Mouse (Mus musculus) liver, postnatal 0 days (tissue): ENCODE data around the gene 4632433K11Rik. TPM values are rescaled to one million over a fixed set of nuclear protein-coding genes. Genes with fewer than 3 reads are reported as not detected.

Experiments used
- ATAC-seq: fragments of 200-750 bp; cut with Nextera tagmentation; 2 replicates; pipeline ENCODE4 v1.8.0; 2017; ENCODE audit warnings: mild to moderate bottlenecking, moderate library complexity
- DNase-seq: peaks from one replicate; pipeline ENCODE4 v3.0.0-alpha.2; 2016
- H3K27ac ChIP-seq: fragments of 300-500 bp; sonication (generic); 2 replicates; pipeline ENCODE4 v1.5.1; 2014; ENCODE audit warnings: antibody characterized with exemption, moderate library complexity, mild to moderate bottlenecking, low read depth
- H3K27me3 ChIP-seq: fragments of 300-500 bp; sonication (generic); 2 replicates; pipeline ENCODE4 v1.6.1; 2014; ENCODE audit warnings: low read length, control low read depth, mixed read lengths; ENCODE audit not compliant: insufficient read depth
- H3K36me3 ChIP-seq: fragments of 300-500 bp; sonication (generic); replicated peaks from 2 replicates; pipeline ENCODE4 v1.6.1; 2014; ENCODE audit warnings: mild to moderate bottlenecking, control low read depth, low read length, moderate library complexity, mixed read lengths; ENCODE audit not compliant: insufficient read depth
- H3K4me1 ChIP-seq: fragments of 300-500 bp; sonication (generic); 2 replicates; pipeline ENCODE4 v1.6.1; 2014; ENCODE audit warnings: antibody characterized with exemption, mild to moderate bottlenecking, control low read depth; ENCODE audit not compliant: insufficient read depth
- H3K4me2 ChIP-seq: fragments of 300-500 bp; sonication (generic); 2 replicates; pipeline ENCODE4 v1.6.1; 2014; ENCODE audit warnings: low read depth, mild to moderate bottlenecking, low read length, moderate library complexity, mixed read lengths
- H3K4me3 ChIP-seq: fragments of 300-500 bp; sonication (generic); 2 replicates; pipeline ENCODE4 v1.5.1; 2014; ENCODE audit warnings: low read depth, low read length
- H3K9ac ChIP-seq: fragments of 300-500 bp; sonication (generic); replicated peaks from 2 replicates; pipeline ENCODE4 v1.6.1; 2014; ENCODE audit warnings: mild to moderate bottlenecking, moderate library complexity
- H3K9me3 ChIP-seq: fragments of 300-500 bp; sonication (generic); 2 replicates; pipeline ENCODE4 v1.6.1; 2016; ENCODE audit warnings: mild to moderate bottlenecking, control low read depth, low read length, mixed read lengths
- CTCF ChIP-seq: sonication (generic); IDR thresholded peaks from 2 replicates; pipeline ENCODE4 v1.5.1; 2016; ENCODE audit warnings: antibody characterized with exemption, low read depth
- EP300 ChIP-seq: IDR thresholded peaks from 2 replicates; pipeline ENCODE4 v1.6.1; 2016; ENCODE audit warnings: antibody characterized with exemption, low read depth, mild to moderate bottlenecking
- WGBS: fragments of 180-500 bp; shearing (Covaris S2); extraction: QIAGEN DNeasy Blood & Tissue Kit; methylation state at CpG from one replicate; pipeline ENCODE4 v1.1.7; 2014; ENCODE audit not compliant: insufficient replicate concordance; 5-methylcytosine and 5-hydroxymethylcytosine counted together
- polyA plus RNA-seq: library from polyadenylated mRNA; unstranded; fragments of >200 nt; fragmentation: Nextera tagmentation; extraction: Ambion mirVana; gene quantifications from 2 replicates; pipeline ENCODE4 v1.2.1, GENCODE M21; 2015

4632433K11Rik gene
- polyA plus RNA-seq, 1 experiment from 2014 or later, result not detected

- DNase-seq (no peak), ATAC-seq (no peak)
- Histone ChIP-seq H3K27me3 (peaks cover 74% of the 10 kb centered on the region), H3K4me1 (peaks cover 25% of the 10 kb centered on the region), H3K9ac (0 out of 2 replicates have a peak overlapping the region, but pooled peaks have one; percentile 13), H3K4me3 (peak overlapping the region; percentile 21), H3K36me3 (no peaks in the 10 kb centered on the region), H3K9me3 (no peaks in the 10 kb centered on the region), H3K4me2 (peak overlapping the region; percentile 81), H3K27ac (no peak overlapping the region)
- no peak for TF ChIP-seq EP300
- TF ChIP-seq CTCF, result no peak
- 4% methylated on average over 38 of the region's 45 CpGs for WGBS
Measured at GRCm38 (mm10) chr7:5052931-5053343, 19.0 kb downstream of the 4632433K11Rik start.

DNA sequence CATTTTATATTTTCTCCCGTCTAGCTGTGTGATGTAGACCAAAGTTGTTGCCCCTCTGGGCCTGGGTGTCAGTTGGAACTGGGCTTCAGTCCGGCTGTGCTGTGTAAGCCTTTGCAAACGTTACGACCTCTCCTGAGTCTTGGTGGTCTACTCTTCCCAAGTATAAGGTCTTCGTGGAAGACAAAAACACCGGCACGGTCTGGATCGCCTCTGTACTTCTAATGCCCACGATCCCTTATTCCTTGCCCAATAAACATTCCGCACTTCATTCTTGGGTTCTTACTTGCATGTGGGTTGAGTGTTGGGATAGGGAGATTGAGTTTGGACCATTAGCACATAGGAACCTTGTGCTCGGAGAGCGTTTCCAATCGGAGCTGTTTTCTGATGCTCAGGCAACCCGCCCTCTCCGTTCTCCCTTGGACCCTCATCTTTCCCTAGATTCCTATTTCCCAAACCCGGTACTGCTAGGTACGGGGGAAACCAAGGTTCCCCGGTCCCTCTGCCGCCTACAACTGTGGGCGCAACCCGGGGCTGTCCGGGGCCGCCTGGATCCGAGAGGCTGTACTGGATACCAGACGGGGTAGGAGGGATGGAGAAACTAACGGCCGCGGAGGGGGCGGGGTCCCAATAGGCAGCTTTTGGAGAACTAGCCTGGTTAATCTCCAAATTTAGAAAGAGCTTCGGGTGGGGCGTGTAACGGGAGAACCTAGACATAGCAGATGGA is 19.7 kb downstream of the 4632433K11Rik start:
- H3K27me3 ChIP-seq, result peaks cover 74% of the 10 kb centered on the region
- no peak overlapping the region for H3K9ac ChIP-seq
- no peaks in the 10 kb centered on the region for H3K36me3 ChIP-seq
- DNase-seq (no peak), ATAC-seq (no peak)
- TF ChIP-seq EP300, result no peak
- TF ChIP-seq CTCF, result no peak
- peak overlapping the region; percentile 17; the same call in 1 of the 2 replicates for H3K4me3 ChIP-seq
- peak overlapping the region; percentile 81 for H3K4me2 ChIP-seq
- no peaks in the 10 kb centered on the region for H3K9me3 ChIP-seq
- WGBS, result 12% methylated on average over 32 of the region's 32 CpGs
- H3K4me1 ChIP-seq, result peaks cover 25% of the 10 kb centered on the region
- no peak overlapping the region for H3K27ac ChIP-seq

GRCm38 (mm10) chr7:5056651-5057263 is 22.8 kb downstream of the 4632433K11Rik start:
- DNase-seq, result no peak
- WGBS, result 5% methylated on average over 48 of the region's 55 CpGs

DNA sequence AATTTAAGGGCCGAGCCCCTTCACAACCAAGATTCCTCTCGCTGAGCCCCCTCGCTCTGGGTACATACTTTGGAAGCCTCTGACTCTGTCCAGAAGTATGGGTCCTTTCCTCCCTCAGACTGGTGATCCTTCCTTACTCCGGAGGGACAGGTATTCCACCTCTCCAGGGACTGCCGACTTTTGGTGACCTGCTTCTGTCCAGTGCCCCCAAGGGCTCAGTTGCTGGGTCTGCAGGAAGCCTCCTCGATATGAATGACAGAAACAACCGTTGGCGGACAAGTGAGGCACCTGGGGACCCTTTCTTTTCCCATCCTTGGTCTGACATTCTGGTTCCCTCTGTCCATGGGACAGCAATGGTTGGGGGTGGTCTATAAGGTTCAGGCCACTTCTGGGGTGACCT is 23.5 kb downstream of the 4632433K11Rik start:
- H3K4me2 ChIP-seq, result no peak overlapping the region
- H3K4me1 ChIP-seq, result peaks cover 23% of the 10 kb centered on the region
- no peak overlapping the region for H3K27ac ChIP-seq
- TF ChIP-seq CTCF, result no peak
- TF ChIP-seq EP300, result no peak
- no peak for DNase-seq
- H3K4me3 ChIP-seq, result no peak overlapping the region
- H3K9me3 ChIP-seq, result no peaks in the 10 kb centered on the region
- ATAC-seq, result no peak
- no peaks in the 10 kb centered on the region for H3K36me3 ChIP-seq
- no peak overlapping the region for H3K9ac ChIP-seq
- 37% methylated on average over 8 of the region's 8 CpGs for WGBS
- H3K27me3 ChIP-seq, result peaks cover 54% of the 10 kb centered on the region

More at GRCm38 (mm10) chr7:5056651-5057263, 22.8 kb downstream of the 4632433K11Rik start:
- Histone ChIP-seq H3K27ac (no peak overlapping the region), H3K27me3 (peaks cover 60% of the 10 kb centered on the region), H3K9ac (no peak overlapping the region), H3K4me3 (no peak overlapping the region; the same call in 1 of the 2 replicates), H3K9me3 (no peaks in the 10 kb centered on the region), H3K4me2 (peak overlapping the region; percentile 27; the same call in 1 of the 2 replicates), H3K36me3 (no peaks in the 10 kb centered on the region), H3K4me1 (peaks cover 25% of the 10 kb centered on the region)
- ATAC-seq, result no peak
- no peak for TF ChIP-seq EP300
- no peak for TF ChIP-seq CTCF

DNA sequence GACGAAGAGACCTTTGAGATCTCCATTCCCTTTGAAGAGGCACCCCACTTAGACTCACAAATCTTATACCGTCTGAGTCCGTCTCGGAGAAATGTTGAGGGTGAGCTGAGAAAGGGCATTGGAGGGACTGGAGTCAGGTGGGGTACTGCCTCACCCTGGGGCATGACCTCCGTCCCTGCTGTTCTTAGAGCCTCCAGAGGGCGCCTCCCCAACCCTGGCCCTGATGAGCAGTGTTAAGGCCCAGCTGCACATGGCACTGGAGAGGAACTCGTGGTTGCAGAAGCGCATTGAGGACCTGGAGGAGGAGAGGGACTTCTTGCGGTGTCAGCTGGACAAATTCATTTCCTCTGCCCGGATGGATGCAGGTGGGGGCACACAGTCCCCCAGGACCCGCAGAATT is 23.9 kb downstream of the 4632433K11Rik start:
- peaks cover 50% of the 10 kb centered on the region for H3K27me3 ChIP-seq
- no peak overlapping the region for H3K27ac ChIP-seq
- ATAC-seq (no peak), DNase-seq (peak; percentile 39)
- H3K4me3 ChIP-seq, result no peak overlapping the region
- WGBS, result 29% methylated on average over 11 of the region's 11 CpGs
- no peak overlapping the region for H3K4me2 ChIP-seq
- no peaks in the 10 kb centered on the region for H3K36me3 ChIP-seq
- H3K4me1 ChIP-seq, result peaks cover 20% of the 10 kb centered on the region
- no peaks in the 10 kb centered on the region for H3K9me3 ChIP-seq
- H3K9ac ChIP-seq, result no peak overlapping the region
- TF ChIP-seq CTCF, result peak; percentile 55
- no peak for TF ChIP-seq EP300

DNA sequence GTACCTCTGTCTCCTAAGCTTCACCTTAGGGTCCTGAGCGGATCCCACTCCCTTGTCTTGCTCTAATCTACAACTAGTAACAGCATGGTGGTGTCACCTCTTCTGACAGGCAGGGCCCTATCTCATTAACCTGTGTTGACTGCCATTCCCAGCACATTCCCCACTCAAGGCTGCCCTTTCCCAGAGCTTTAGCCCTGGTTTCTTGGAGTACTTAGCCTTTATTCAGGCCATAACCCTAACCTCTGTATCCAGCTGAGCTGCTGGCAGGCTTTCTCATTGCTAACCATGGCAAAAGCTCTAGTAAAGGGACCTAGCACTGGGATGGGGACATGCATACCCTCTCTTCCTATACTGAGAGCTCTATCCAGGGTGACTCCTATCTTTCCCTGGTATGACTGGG is 24.7 kb downstream of the 4632433K11Rik start:
- WGBS, result 83% methylated on average over 1 of the region's 1 CpGs
- H3K9me3 ChIP-seq, result no peaks in the 10 kb centered on the region
- H3K9ac ChIP-seq, result no peak overlapping the region
- H3K4me3 ChIP-seq, result no peak overlapping the region
- H3K36me3 ChIP-seq, result no peaks in the 10 kb centered on the region
- no peak for DNase-seq
- no peak for ATAC-seq
- H3K27ac ChIP-seq, result no peak overlapping the region
- H3K4me1 ChIP-seq, result peaks cover 16% of the 10 kb centered on the region
- TF ChIP-seq EP300 (no peak), CTCF (no peak)
- H3K4me2 ChIP-seq, result no peak overlapping the region
- H3K27me3 ChIP-seq, result peaks cover 42% of the 10 kb centered on the region
